Mouse (Mus musculus) forebrain, embryonic 12.5 days (tissue): ENCODE results near the gene Btbd8. TPM values are rescaled to one million over a fixed set of nuclear protein-coding genes. Genes with fewer than 3 reads are reported as not detected.

Experiments
- ATAC-seq: fragments of 200-750 bp; cut with Nextera tagmentation; 2 replicates; pipeline ENCODE4 v1.8.0; 2017; ENCODE audit warnings: moderate TSS enrichment; ENCODE audit not compliant: low FRiP score
- H3K27ac ChIP-seq: fragments of 300-500 bp; sonication (generic); 2 replicates; pipeline ENCODE4 v1.5.1; 2016; ENCODE audit warnings: mild to moderate bottlenecking
- H3K27me3 ChIP-seq: fragments of 300-500 bp; sonication (generic); 2 replicates; pipeline ENCODE4 v1.6.1; 2016; ENCODE audit warnings: mild to moderate bottlenecking
- H3K36me3 ChIP-seq: fragments of 300-500 bp; sonication (generic); replicated peaks from 2 replicates; pipeline ENCODE4 v1.6.1; 2016; ENCODE audit warnings: mild to moderate bottlenecking
- H3K4me1 ChIP-seq: fragments of 300-500 bp; sonication (generic); 2 replicates; pipeline ENCODE4 v1.6.1; 2016
- H3K4me2 ChIP-seq: fragments of 300-500 bp; sonication (generic); 2 replicates; pipeline ENCODE4 v1.6.1; 2016; ENCODE audit warnings: mild to moderate bottlenecking, moderate library complexity
- H3K4me3 ChIP-seq: fragments of 300-500 bp; sonication (generic); replicated peaks from 2 replicates; pipeline ENCODE4 v1.5.1; 2016; ENCODE audit warnings: mild to moderate bottlenecking
- H3K9ac ChIP-seq: fragments of 300-500 bp; sonication (generic); 2 replicates; pipeline ENCODE4 v1.6.1; 2016; ENCODE audit warnings: mild to moderate bottlenecking
- H3K9me3 ChIP-seq: fragments of 300-500 bp; sonication (generic); 2 replicates; pipeline ENCODE4 v1.6.1; 2016
- WGBS: fragments of 180-500 bp; shearing (Covaris S2); methylation state at CpG from one replicate; pipeline ENCODE4 v1.1.7; 2016; 5-methylcytosine and 5-hydroxymethylcytosine counted together
- polyA plus RNA-seq: library from polyadenylated mRNA; unstranded; fragments of >200 nt; fragmentation: Nextera tagmentation; extraction: Ambion mirVana; gene quantifications from 2 replicates; pipeline ENCODE4 v1.2.1, GENCODE M21; 2016

The Btbd8 gene
- 10.9 and 13.2 TPM in 2 replicates for polyA plus RNA-seq

DNA sequence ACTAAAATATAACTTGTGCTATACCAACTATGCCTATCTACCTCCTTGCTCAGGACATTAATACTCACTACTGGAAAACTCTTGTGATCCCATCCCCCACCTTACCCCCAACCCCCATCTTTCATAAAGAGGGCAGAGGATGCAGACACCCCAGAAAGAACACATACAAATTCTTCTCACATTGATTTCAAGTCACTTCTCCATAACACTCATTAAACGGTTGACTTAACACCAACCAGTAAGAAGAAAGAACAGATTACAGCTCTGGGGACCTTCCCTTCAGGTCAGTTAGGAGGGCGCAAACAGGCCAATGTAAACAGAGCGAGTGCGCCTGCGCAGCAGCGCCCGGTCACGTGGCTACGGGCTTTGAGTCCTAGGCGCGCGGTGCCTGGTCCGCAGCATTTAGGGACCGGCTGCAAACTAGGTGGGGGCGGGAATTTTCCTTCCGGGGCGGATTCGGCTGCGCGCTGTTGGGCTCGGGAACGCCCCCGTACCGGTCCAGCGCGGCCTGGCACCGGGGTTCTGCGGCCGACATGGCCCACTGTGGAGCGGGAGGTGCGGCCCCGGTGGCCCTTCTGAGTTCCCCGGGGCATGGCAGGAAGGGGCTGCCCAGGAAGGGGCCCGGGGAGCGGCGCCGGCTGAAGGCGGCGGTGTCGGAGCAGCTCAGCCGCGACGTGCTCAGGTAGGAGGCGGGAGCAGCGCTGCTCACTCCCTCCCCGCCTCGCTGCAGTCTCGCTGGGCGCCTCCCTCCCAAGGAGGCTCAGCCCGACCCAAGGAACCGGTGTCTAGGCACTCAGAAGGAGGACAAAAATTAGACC is at the start of gene Btbd8:
Btbd8 (plus strand) TSS at position 534 of the 818 bp plus-strand sequence.
- Histone ChIP-seq H3K9me3 (no peaks in the 10 kb centered on the region), H3K9ac (peak within 1 kb of the TSS; percentile 89), H3K4me1 (peaks cover 7% of the 10 kb centered on the region), H3K4me2 (peak within 1 kb of the TSS; percentile 65), H3K4me3 (peak within 1 kb of the TSS; percentile 84), H3K27ac (peak within 1 kb of the TSS; percentile 84), H3K36me3 (no peaks in the 10 kb centered on the region), H3K27me3 (no peaks in the 10 kb centered on the region)
- peak; percentile 97 for ATAC-seq
- WGBS, result under 1% methylated on average over 51 of the region's 51 CpGs

DNA sequence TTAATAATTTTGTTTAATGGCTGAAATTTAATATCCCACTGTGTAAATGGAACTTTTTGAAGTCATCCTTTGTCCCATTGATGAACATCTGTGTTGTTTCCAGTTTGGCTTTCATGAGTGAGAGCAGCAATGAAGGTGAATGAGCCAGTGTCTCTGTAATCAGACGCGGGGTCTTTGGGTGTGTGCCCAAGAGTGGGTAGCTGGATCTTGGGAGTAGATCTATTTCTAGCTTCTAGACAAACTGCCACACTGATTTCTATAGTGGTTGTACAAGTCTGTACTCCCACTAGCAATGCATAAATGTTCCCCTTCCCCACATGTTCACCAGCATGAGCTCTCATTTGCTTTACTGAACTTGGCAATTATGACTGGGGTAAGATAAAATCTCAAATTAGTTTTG is 48.4 kb upstream of the Btbd8 start:
- Histone ChIP-seq H3K4me3 (no peak overlapping the region), H3K27ac (no peak overlapping the region), H3K36me3 (no peaks in the 10 kb centered on the region), H3K4me1 (no peaks in the 10 kb centered on the region), H3K9ac (no peak overlapping the region), H3K9me3 (no peaks in the 10 kb centered on the region), H3K4me2 (no peak overlapping the region), H3K27me3 (no peaks in the 10 kb centered on the region)
- 91% methylated on average over 2 of the region's 2 CpGs for WGBS
- ATAC-seq, result no peak

DNA sequence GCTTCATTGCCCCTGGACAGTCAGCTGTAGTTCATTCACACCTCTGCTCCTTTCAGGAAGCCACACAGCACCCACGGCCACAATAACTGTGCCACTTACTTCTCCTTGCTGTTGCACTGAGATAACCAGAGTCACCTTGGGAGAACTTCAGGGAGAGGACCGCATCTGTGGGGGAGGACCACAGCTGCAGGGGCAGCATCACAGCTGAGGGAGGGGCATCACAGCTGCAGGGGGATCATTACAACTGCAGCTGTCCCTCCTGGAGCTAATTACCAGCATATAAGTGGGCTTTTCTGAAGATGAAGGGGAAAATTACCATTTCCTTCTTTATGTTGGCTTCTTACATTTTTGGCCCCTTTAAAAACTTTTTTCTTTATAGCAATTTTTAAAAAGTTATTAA is 43.4 kb upstream of the Btbd8 start:
- no peaks in the 10 kb centered on the region for H3K36me3 ChIP-seq
- no peak overlapping the region for H3K4me2 ChIP-seq
- no peak overlapping the region for H3K9ac ChIP-seq
- H3K27me3 ChIP-seq, result no peaks in the 10 kb centered on the region
- no peak for ATAC-seq
- H3K4me3 ChIP-seq, result no peak overlapping the region
- no peaks in the 10 kb centered on the region; the same call in 1 of the 2 replicates for H3K9me3 ChIP-seq
- no peak overlapping the region for H3K27ac ChIP-seq
- no peaks in the 10 kb centered on the region for H3K4me1 ChIP-seq
- WGBS, result 81% methylated on average over 2 of the region's 2 CpGs

DNA sequence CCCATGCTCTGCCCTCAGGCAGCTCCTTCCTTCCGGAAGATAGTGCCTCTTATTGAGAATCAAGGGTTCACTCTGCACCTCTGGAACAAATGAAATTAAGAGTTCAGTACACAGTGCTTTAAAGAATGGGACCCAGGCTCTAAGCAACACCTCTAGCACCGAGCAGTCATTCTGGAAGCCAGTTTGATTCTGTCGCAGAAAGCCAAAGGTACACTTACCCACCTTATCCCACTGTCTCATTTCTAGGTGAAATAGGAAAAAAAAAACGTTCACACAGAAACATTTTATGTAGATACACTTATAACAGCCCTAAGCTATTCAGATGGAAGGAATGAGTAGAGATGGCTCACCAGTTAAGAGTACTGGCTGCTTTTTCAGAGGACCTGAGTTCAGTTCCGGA is 35.4 kb upstream of the Btbd8 start, which contains the start of gene Ephx4:
Ephx4 (plus strand) TSS at position 301 of the 400 bp plus-strand sequence.
- peak within 1 kb of the TSS; percentile 61 for H3K4me3 ChIP-seq
- no peaks in the 10 kb centered on the region for H3K36me3 ChIP-seq
- peaks cover 13% of the 10 kb centered on the region for H3K4me1 ChIP-seq
- no peaks in the 10 kb centered on the region; the same call in 1 of the 2 replicates for H3K9me3 ChIP-seq
- ATAC-seq, result no peak
- peak within 1 kb of the TSS; percentile 67 for H3K9ac ChIP-seq
- 16% methylated on average over 5 of the region's 5 CpGs for WGBS
- peaks cover 30% of the 10 kb centered on the region for H3K27me3 ChIP-seq
- H3K27ac ChIP-seq, result no peak within 1 kb of the TSS
- H3K4me2 ChIP-seq, result peak within 1 kb of the TSS; percentile 98

DNA sequence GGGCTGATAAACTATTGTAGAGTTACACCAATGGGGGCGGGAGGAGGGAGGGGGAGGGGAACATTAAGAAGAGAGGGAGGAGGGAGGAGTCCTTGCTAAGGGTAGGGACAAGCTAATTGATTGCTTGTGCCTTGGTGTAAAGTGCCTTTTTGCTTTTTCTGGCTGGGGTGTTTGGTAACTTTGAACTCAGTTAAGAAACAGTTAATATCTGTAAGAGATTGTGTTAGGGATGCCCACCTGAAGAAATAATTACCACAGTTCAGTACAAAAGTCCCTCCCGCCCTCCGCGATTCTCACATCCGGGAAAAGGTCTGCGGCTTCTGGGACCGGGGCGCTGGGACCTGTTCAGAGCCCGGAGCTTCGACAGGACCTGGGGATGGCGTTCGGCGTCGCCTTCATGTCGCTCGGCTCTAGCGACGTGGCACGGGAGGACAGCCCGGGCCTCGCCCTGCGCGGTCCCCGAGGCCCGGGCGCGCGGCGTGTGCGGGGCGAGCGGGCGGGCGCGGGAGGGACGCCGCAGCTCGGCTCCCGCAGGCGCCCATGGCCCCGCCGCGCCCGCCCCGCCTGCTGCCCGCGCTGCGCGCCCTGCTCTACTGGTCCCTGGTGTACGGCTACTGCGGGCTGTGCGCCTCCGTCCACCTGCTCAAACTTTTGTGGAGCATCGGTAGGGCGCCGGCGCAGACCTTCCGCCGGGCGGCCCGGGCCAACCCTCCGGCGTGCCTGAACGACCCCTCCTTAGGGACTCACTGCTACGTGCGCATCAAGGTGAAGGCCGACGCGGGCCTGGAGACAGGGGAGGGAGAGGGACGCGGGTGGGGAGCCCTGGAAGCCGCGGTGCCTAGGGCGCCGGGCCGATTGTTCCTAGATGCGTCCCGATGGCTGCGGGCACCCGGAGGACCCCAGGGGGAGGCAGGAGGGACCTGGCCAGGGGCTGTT is 34.5 kb upstream of the Btbd8 start:
- peak; percentile 81; the same call in 1 of the 2 replicates for ATAC-seq
- H3K9ac ChIP-seq, result peak overlapping the region; percentile 67

DNA sequence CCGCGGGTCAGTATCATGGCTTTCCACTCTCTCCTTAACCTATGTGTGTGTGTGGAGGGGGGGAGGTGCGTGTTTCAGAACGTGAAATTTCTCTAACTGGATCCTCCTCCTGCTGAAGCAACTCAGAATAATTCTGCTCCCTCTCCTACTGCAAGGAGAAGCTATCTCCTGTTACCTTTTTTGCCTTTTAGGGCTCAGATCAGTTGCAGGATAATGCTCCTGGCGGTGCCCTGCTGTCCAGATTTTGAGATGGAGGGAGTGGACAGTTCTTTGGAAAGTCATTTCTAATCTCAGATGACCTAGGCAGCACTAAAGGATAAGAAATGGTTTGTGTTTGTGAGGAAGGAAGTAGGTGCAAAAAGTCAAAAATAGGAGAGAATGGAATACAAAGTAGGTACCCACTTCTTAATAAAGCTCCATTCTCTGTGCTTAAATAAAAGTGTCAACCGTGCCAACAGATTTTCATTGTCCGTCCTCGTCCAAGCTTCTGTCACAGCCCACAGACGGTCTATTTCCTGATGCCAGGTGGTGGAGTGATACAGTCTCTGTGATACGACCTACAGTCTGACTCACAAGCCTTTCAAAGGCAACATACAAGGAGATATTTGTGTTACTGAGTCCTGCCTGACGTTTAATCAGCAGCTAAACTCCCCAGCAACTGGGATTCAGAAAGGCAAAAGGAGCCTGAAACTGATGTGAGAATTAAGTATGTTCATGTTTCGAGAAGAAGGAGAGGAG is 33.7 kb upstream of the Btbd8 start:
- H3K27ac ChIP-seq, result no peak overlapping the region
- peaks cover 13% of the 10 kb centered on the region for H3K4me1 ChIP-seq
- no peaks in the 10 kb centered on the region for H3K9me3 ChIP-seq
- H3K36me3 ChIP-seq, result no peaks in the 10 kb centered on the region
- H3K27me3 ChIP-seq, result peaks cover 30% of the 10 kb centered on the region
- peak overlapping the region; percentile 98 for H3K4me2 ChIP-seq
- H3K4me3 ChIP-seq, result peak overlapping the region; percentile 61
- H3K9ac ChIP-seq, result peak overlapping the region; percentile 67
- no peak; the same call in 1 of the 2 replicates for ATAC-seq
- WGBS, result 25% methylated on average over 12 of the region's 12 CpGs

More for the DNA sequence above, 34.5 kb upstream of the Btbd8 start:
- no peaks in the 10 kb centered on the region for H3K36me3 ChIP-seq
- peak overlapping the region; percentile 61 for H3K4me3 ChIP-seq
- H3K27me3 ChIP-seq, result peaks cover 30% of the 10 kb centered on the region
- H3K27ac ChIP-seq, result no peak overlapping the region
- peaks cover 13% of the 10 kb centered on the region for H3K4me1 ChIP-seq
- WGBS, result under 1% methylated on average over 71 of the region's 80 CpGs
- peak overlapping the region; percentile 98 for H3K4me2 ChIP-seq
- H3K9me3 ChIP-seq, result no peaks in the 10 kb centered on the region; the same call in 1 of the 2 replicates

DNA sequence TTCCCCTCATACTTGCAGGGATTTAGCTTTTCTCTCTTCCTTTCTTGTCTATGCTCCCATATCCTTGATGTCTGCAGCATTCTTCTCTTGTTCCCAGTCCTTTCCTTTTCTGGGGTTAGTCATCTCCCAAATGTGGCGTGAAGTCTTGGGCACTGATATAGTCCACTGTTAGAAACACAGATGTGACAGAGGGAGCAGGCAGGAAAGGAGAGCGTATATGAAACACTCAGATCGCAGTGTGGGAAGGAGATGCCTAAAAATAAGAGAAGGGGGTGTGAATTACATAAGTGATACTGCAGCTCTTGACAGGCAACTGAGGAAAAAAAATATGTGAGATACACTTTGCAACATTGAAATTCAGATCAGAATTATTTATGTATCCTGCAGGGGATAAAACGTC is 32.4 kb upstream of the Btbd8 start:
- no peak for ATAC-seq
- H3K27ac ChIP-seq, result no peak overlapping the region
- no peak overlapping the region for H3K9ac ChIP-seq
- H3K4me3 ChIP-seq, result no peak overlapping the region
- WGBS, result 84% methylated on average over 4 of the region's 4 CpGs
- no peaks in the 10 kb centered on the region for H3K9me3 ChIP-seq
- no peak overlapping the region for H3K4me2 ChIP-seq
- H3K36me3 ChIP-seq, result no peaks in the 10 kb centered on the region
- peaks cover 30% of the 10 kb centered on the region for H3K27me3 ChIP-seq
- H3K4me1 ChIP-seq, result peaks cover 13% of the 10 kb centered on the region

DNA sequence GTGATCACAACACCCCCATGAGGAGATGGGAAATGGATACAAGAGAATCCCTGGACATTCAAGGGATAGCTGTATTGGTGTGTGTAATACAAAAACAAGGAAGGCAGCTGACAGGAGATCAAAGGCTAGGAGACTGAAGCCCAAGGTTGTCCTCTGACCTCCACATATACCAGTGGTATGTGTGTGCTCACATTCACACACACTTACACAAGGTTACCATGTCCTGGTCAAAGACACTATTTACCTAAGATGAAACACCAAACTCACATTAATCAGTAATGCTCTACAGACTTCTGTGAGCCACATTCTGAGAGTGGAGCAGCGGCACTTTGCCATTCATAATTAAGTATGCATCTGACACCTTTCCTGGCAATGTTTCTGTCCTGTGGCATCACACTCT is 27.5 kb upstream of the Btbd8 start:
- Histone ChIP-seq H3K4me1 (no peaks in the 10 kb centered on the region), H3K4me3 (no peak overlapping the region), H3K9me3 (no peaks in the 10 kb centered on the region), H3K27me3 (peaks cover 3% of the 10 kb centered on the region), H3K9ac (no peak overlapping the region), H3K4me2 (no peak overlapping the region), H3K36me3 (no peaks in the 10 kb centered on the region), H3K27ac (no peak overlapping the region)
- 87% methylated on average over 1 of the region's 1 CpGs for WGBS
- no peak for ATAC-seq

DNA sequence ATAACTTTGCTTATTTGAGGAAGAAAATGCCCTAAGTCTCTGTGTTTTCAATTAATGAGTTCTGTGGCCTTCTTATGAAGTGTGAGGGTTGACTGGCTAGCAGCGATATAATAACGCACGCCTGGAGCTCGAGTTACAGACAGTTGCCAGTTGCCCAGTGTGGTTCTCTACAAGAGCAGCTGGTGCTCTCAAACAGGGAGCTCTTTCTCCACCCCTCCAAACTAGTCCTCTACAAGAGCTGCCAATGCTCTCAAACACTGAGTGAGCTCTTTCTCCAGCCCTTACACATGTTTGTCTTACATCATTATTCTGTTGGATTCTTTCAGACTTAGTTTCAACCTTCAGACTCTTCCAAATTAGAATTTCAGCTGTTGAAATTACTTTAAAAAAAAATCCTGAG is 26.5 kb upstream of the Btbd8 start:
- Histone ChIP-seq H3K36me3 (no peaks in the 10 kb centered on the region), H3K9ac (no peak overlapping the region), H3K4me3 (no peak overlapping the region), H3K27me3 (no peaks in the 10 kb centered on the region), H3K4me1 (no peaks in the 10 kb centered on the region), H3K9me3 (no peaks in the 10 kb centered on the region), H3K4me2 (no peak overlapping the region), H3K27ac (no peak overlapping the region)
- 60% methylated on average over 4 of the region's 4 CpGs for WGBS
- no peak for ATAC-seq

DNA sequence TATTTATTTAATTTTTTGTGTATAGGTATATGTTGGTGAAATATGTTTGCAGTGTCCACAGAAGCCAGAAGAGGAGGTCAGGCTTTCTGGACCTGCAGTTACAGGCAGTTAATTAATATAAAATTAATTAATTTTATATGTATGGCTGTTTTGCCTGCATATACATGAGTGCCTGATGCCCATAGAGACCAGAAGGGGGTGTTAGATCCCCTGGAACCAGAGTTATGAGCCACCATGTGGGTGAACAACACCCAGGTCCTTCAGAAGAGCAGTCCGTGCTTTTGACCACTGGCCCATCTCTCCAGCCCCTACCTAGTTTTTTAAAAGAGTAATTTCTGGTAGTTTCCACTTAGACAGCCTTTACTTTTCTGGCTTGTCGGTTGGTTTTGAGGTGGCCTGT is 25.5 kb upstream of the Btbd8 start:
- 93% methylated on average over 2 of the region's 2 CpGs for WGBS
- Histone ChIP-seq H3K4me3 (no peak overlapping the region), H3K27ac (no peak overlapping the region), H3K36me3 (no peaks in the 10 kb centered on the region), H3K27me3 (no peaks in the 10 kb centered on the region), H3K9ac (no peak overlapping the region), H3K4me1 (no peaks in the 10 kb centered on the region), H3K4me2 (no peak overlapping the region), H3K9me3 (no peaks in the 10 kb centered on the region)
- ATAC-seq, result no peak

DNA sequence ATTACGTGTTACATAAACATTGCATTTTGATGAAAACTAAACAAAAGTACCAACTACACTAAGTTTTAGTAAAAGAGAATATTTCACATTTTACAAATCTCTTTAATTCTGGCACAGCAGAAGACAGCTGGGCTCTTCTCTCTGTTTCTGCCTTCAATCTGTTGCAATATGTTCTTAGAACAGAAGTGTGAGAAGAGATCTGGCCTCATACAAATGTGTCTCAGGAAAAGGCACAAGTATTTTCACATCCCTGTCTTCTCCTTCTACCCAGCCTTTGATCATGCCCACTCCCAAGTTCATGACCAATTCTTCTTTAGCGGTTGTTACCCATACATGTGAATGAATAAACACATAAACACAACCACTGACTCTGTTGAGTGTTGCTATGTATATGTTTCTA is 22.7 kb upstream of the Btbd8 start:
- 81% methylated on average over 2 of the region's 2 CpGs for WGBS
- no peaks in the 10 kb centered on the region for H3K27me3 ChIP-seq
- H3K27ac ChIP-seq, result no peak overlapping the region
- H3K4me1 ChIP-seq, result no peaks in the 10 kb centered on the region
- H3K36me3 ChIP-seq, result no peaks in the 10 kb centered on the region
- ATAC-seq, result no peak
- H3K9ac ChIP-seq, result no peak overlapping the region
- H3K4me2 ChIP-seq, result no peak overlapping the region
- no peaks in the 10 kb centered on the region for H3K9me3 ChIP-seq
- H3K4me3 ChIP-seq, result no peak overlapping the region

DNA sequence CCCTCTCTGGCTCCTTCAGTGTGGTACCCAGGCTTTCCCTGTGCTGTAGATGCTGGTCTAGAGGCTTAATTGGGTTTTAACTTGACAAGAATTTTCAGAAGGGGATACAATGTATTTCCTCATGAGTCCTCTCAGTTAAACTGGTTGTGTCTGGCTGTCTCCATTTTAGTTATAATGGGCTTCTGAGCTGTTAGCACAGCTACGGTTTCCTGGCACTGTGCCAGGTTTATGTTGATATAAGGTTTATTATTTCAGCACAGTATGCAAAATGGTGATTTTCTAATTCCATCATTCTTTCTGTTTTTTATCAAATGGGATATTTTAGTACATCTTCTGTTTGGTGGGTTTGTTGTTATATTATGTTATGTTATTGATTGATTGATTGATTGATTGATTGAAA is 16.1 kb upstream of the Btbd8 start:
- Histone ChIP-seq H3K27ac (no peak overlapping the region), H3K4me2 (no peak overlapping the region), H3K4me3 (no peak overlapping the region), H3K4me1 (no peaks in the 10 kb centered on the region), H3K9me3 (no peaks in the 10 kb centered on the region), H3K27me3 (no peaks in the 10 kb centered on the region), H3K9ac (no peak overlapping the region), H3K36me3 (no peaks in the 10 kb centered on the region)
- 64% methylated on average over 1 of the region's 1 CpGs for WGBS
- no peak for ATAC-seq
